Mouse (Mus musculus): ENCODE results near the gene Spred1. TPM values are rescaled to one million over a fixed set of nuclear protein-coding genes. Genes with fewer than 3 reads are reported as not detected.
A peak's percentile ranks its signal among the peaks of the same experiment; 100 is the strongest.
"Not testable (repeated sequence)": the region's sequence is repeated elsewhere in the genome, so short reads cannot be mapped to it uniquely, and the experiment has no call there.

Gene Spred1
- polyA plus RNA-seq, 1 experiment from 2014 or later, result 15.1 TPM

- peak overlapping the region; percentile 74 for H3K4me2 ChIP-seq
- H3K4me1 ChIP-seq, result peaks cover 9% of the 10 kb centered on the region; the same call in 1 of the 2 replicates
- peak overlapping the region; percentile 99 for H3K27ac ChIP-seq
- H3K9me3 ChIP-seq, result no peaks in the 10 kb centered on the region
- peak overlapping the region; percentile 93 for H3K9ac ChIP-seq
- H3K4me3 ChIP-seq (replicated peaks), result peak overlapping the region; percentile 94
- no peaks in the 10 kb centered on the region for H3K27me3 ChIP-seq (replicated peaks)
- H3K36me3 ChIP-seq, result no peaks in the 10 kb centered on the region
- ATAC-seq (ENCODE audit: insufficient read depth, low FRiP score, low read depth), result no peak
- WGBS, result under 1% methylated on average over 19 of the region's 19 CpGs
Observed at GRCm38 (mm10) chr2:117121984-117122605, 921 bp downstream of the Spred1 start.

GRCm38 (mm10) chr2:117122701-117123337 is 1.6 kb downstream of the Spred1 start:
- Histone ChIP-seq H3K27ac (0 out of 2 replicates have a peak overlapping the region, but pooled peaks have one; percentile 44), H3K9ac (peak overlapping the region; percentile 93; the same call in 1 of the 2 replicates), H3K4me1 (peaks cover 9% of the 10 kb centered on the region; the same call in 1 of the 2 replicates), H3K4me2 (peak overlapping the region; percentile 74), H3K27me3 (replicated peaks) (no peaks in the 10 kb centered on the region), H3K4me3 (replicated peaks) (peak overlapping the region; percentile 94), H3K9me3 (no peaks in the 10 kb centered on the region), H3K36me3 (no peaks in the 10 kb centered on the region)
- ATAC-seq (ENCODE audit: insufficient read depth, low FRiP score, low read depth), result peak; percentile 66; the same call in 1 of the 2 replicates
- WGBS, result 2% methylated on average over 17 of the region's 17 CpGs

- WGBS, result 21% methylated on average over 3 of the region's 3 CpGs
- peak overlapping the region; percentile 20; the same call in 1 of the 2 replicates for H3K4me3 ChIP-seq (replicated peaks)
- H3K27me3 ChIP-seq (replicated peaks), result no peaks in the 10 kb centered on the region
- H3K27ac ChIP-seq, result no peak overlapping the region
- ATAC-seq (ENCODE audit: insufficient read depth, low FRiP score, low read depth), result no peak
- H3K9ac ChIP-seq, result no peak overlapping the region
- peak overlapping the region; percentile 40 for H3K4me2 ChIP-seq
- H3K36me3 ChIP-seq, result no peaks in the 10 kb centered on the region
- no peaks in the 10 kb centered on the region for H3K9me3 ChIP-seq
- H3K4me1 ChIP-seq, result peaks cover 9% of the 10 kb centered on the region; the same call in 1 of the 2 replicates
Observed at GRCm38 (mm10) chr2:117123701-117124100, 2.5 kb downstream of the Spred1 start.

- 72% methylated on average over 2 of the region's 2 CpGs for WGBS
Observed at GRCm38 (mm10) chr2:117124839-117125238, 3.7 kb downstream of the Spred1 start.

GRCm38 (mm10) chr2:117129156-117129555 is 8.0 kb downstream of the Spred1 start:
- H3K4me3 ChIP-seq (replicated peaks), result no peak overlapping the region
- no peaks in the 10 kb centered on the region for H3K9me3 ChIP-seq
- H3K4me1 ChIP-seq, result 0 out of 2 replicates have a peak, but pooled peaks cover 3% of the 10 kb centered on the region
- H3K36me3 ChIP-seq, result no peaks in the 10 kb centered on the region
- H3K27ac ChIP-seq, result no peak overlapping the region
- no peak overlapping the region for H3K4me2 ChIP-seq
- WGBS, result 82% methylated on average over 2 of the region's 2 CpGs
- no peak for ATAC-seq (ENCODE audit: insufficient read depth, low FRiP score, low read depth)
- H3K9ac ChIP-seq, result no peak overlapping the region
- H3K27me3 ChIP-seq (replicated peaks), result no peaks in the 10 kb centered on the region

More at GRCm38 (mm10) chr2:117124839-117125238, 3.7 kb downstream of the Spred1 start:
- H3K36me3 ChIP-seq, result no peaks in the 10 kb centered on the region
- no peaks in the 10 kb centered on the region for H3K9me3 ChIP-seq
- ATAC-seq (ENCODE audit: insufficient read depth, low FRiP score, low read depth), result no peak
- no peak overlapping the region for H3K27ac ChIP-seq
- H3K4me1 ChIP-seq, result 0 out of 2 replicates have a peak, but pooled peaks cover 3% of the 10 kb centered on the region
- H3K4me2 ChIP-seq, result no peak overlapping the region
- no peak overlapping the region for H3K4me3 ChIP-seq (replicated peaks)
- H3K27me3 ChIP-seq (replicated peaks), result no peaks in the 10 kb centered on the region
- H3K9ac ChIP-seq, result no peak overlapping the region

- not testable (repeated sequence) for H3K4me1 ChIP-seq; H3K9ac ChIP-seq; H3K4me3 ChIP-seq (replicated peaks); H3K9me3 ChIP-seq; ATAC-seq (ENCODE audit: insufficient read depth, low FRiP score, low read depth); H3K27ac ChIP-seq; H3K27me3 ChIP-seq (replicated peaks); H3K36me3 ChIP-seq; H3K4me2 ChIP-seq
- WGBS, result 87% methylated on average over 7 of the region's 7 CpGs
Observed at GRCm38 (mm10) chr2:117131041-117131440, 9.9 kb downstream of the Spred1 start.

GRCm38 (mm10) chr2:117131910-117132309 is 10.7 kb downstream of the Spred1 start:
- no peak for ATAC-seq (ENCODE audit: insufficient read depth, low FRiP score, low read depth)
- no peak overlapping the region for H3K4me2 ChIP-seq
- 66% methylated on average over 1 of the region's 1 CpGs for WGBS

GRCm38 (mm10) chr2:117133541-117133940 is 12.4 kb downstream of the Spred1 start:
- H3K27ac ChIP-seq, result no peak overlapping the region
- no peak overlapping the region for H3K9ac ChIP-seq
- ATAC-seq (ENCODE audit: insufficient read depth, low FRiP score, low read depth), result no peak
- H3K27me3 ChIP-seq (replicated peaks), result no peaks in the 10 kb centered on the region
- no peak overlapping the region for H3K4me2 ChIP-seq
- no peaks in the 10 kb centered on the region for H3K36me3 ChIP-seq
- H3K9me3 ChIP-seq, result no peaks in the 10 kb centered on the region
- H3K4me1 ChIP-seq, result no peaks in the 10 kb centered on the region
- no peak overlapping the region for H3K4me3 ChIP-seq (replicated peaks)
- 69% methylated on average over 2 of the region's 2 CpGs for WGBS

More at GRCm38 (mm10) chr2:117131910-117132309, 10.7 kb downstream of the Spred1 start:
- H3K9me3 ChIP-seq, result no peaks in the 10 kb centered on the region
- no peaks in the 10 kb centered on the region for H3K36me3 ChIP-seq
- H3K9ac ChIP-seq, result no peak overlapping the region
- no peak overlapping the region for H3K27ac ChIP-seq
- no peaks in the 10 kb centered on the region for H3K27me3 ChIP-seq (replicated peaks)
- no peaks in the 10 kb centered on the region for H3K4me1 ChIP-seq
- no peak overlapping the region for H3K4me3 ChIP-seq (replicated peaks)

- Histone ChIP-seq H3K4me2 (no peak overlapping the region), H3K9me3 (no peaks in the 10 kb centered on the region), H3K9ac (no peak overlapping the region), H3K27me3 (replicated peaks) (no peaks in the 10 kb centered on the region), H3K27ac (no peak overlapping the region), H3K4me3 (replicated peaks) (no peak overlapping the region), H3K36me3 (no peaks in the 10 kb centered on the region), H3K4me1 (no peaks in the 10 kb centered on the region)
- 60% methylated on average over 1 of the region's 1 CpGs for WGBS
- no peak for ATAC-seq (ENCODE audit: insufficient read depth, low FRiP score, low read depth)
Observed at GRCm38 (mm10) chr2:117137751-117138150, 16.6 kb downstream of the Spred1 start.

- Histone ChIP-seq H3K27me3 (replicated peaks) (no peaks in the 10 kb centered on the region), H3K36me3 (no peaks in the 10 kb centered on the region), H3K27ac (no peak overlapping the region), H3K4me1 (no peaks in the 10 kb centered on the region), H3K4me3 (replicated peaks) (no peak overlapping the region), H3K9me3 (no peaks in the 10 kb centered on the region), H3K4me2 (no peak overlapping the region), H3K9ac (no peak overlapping the region)
- no peak for ATAC-seq (ENCODE audit: insufficient read depth, low FRiP score, low read depth)
- WGBS, result 85% methylated on average over 5 of the region's 5 CpGs
Observed at GRCm38 (mm10) chr2:117138932-117139331, 17.8 kb downstream of the Spred1 start.

- no peak for ATAC-seq (ENCODE audit: insufficient read depth, low FRiP score, low read depth)
- H3K27me3 ChIP-seq (replicated peaks), result no peaks in the 10 kb centered on the region
Observed at GRCm38 (mm10) chr2:117139977-117140376, 18.8 kb downstream of the Spred1 start.

GRCm38 (mm10) chr2:117143106-117143505 is 21.9 kb downstream of the Spred1 start:
- Histone ChIP-seq H3K9me3 (no peaks in the 10 kb centered on the region), H3K4me2 (no peak overlapping the region), H3K27ac (no peak overlapping the region), H3K4me1 (no peaks in the 10 kb centered on the region), H3K36me3 (no peaks in the 10 kb centered on the region), H3K4me3 (replicated peaks) (no peak overlapping the region), H3K9ac (no peak overlapping the region), H3K27me3 (replicated peaks) (no peaks in the 10 kb centered on the region)
- WGBS, result 93% methylated on average over 4 of the region's 4 CpGs
- ATAC-seq (ENCODE audit: insufficient read depth, low FRiP score, low read depth), result no peak

More at GRCm38 (mm10) chr2:117139977-117140376, 18.8 kb downstream of the Spred1 start:
- H3K27ac ChIP-seq, result no peak overlapping the region
- no peak overlapping the region for H3K4me3 ChIP-seq (replicated peaks)
- H3K4me2 ChIP-seq, result no peak overlapping the region
- H3K36me3 ChIP-seq, result no peaks in the 10 kb centered on the region
- H3K4me1 ChIP-seq, result no peaks in the 10 kb centered on the region
- no peaks in the 10 kb centered on the region for H3K9me3 ChIP-seq
- H3K9ac ChIP-seq, result no peak overlapping the region
- WGBS, result 69% methylated on average over 1 of the region's 1 CpGs

Measured in stomach, embryonic 15.5 days (tissue).